Mouse (Mus musculus) heart, embryonic 16.5 days (tissue): ENCODE measurements around the gene Retreg3. TPM values are rescaled to one million over a fixed set of nuclear protein-coding genes. Genes with fewer than 3 reads are reported as not detected.
A peak's percentile ranks its signal among the peaks of the same experiment; 100 is the strongest.

Source experiments
- ATAC-seq: fragments of 200-750 bp; cut with Nextera tagmentation; replicated peaks from 2 replicates; pipeline ENCODE4 v1.8.0; 2017; ENCODE audit warnings: moderate number of reproducible peaks; ENCODE audit not compliant: insufficient read depth, low FRiP score; ENCODE audit errors: extremely low read depth
- H3K27ac ChIP-seq: fragments of 300-500 bp; sonication (generic); 2 replicates; pipeline ENCODE4 v1.5.1; 2014; ENCODE audit warnings: mild to moderate bottlenecking, low read length, control low read depth, moderate library complexity
- H3K27me3 ChIP-seq: fragments of 300-500 bp; sonication (generic); 2 replicates; pipeline ENCODE4 v1.6.1; 2014; ENCODE audit warnings: low read length, mixed read lengths; ENCODE audit not compliant: control insufficient read depth, insufficient read depth
- H3K36me3 ChIP-seq: fragments of 300-500 bp; sonication (generic); 2 replicates; pipeline ENCODE4 v1.6.1; 2014; ENCODE audit not compliant: control insufficient read depth, insufficient read depth
- H3K4me1 ChIP-seq: fragments of 300-500 bp; sonication (generic); 2 replicates; pipeline ENCODE4 v1.6.1; 2014; ENCODE audit warnings: low read length, mixed read lengths; ENCODE audit not compliant: control insufficient read depth, insufficient read depth
- H3K4me2 ChIP-seq: fragments of 300-500 bp; sonication (generic); 2 replicates; pipeline ENCODE4 v1.6.1; 2014; ENCODE audit warnings: low read depth, mild to moderate bottlenecking, control low read depth, low read length
- H3K4me3 ChIP-seq: fragments of 300-500 bp; sonication (generic); 2 replicates; pipeline ENCODE4 v1.5.1; 2014; ENCODE audit warnings: mild to moderate bottlenecking, control low read depth, low read length
- H3K9ac ChIP-seq: fragments of 300-500 bp; sonication (generic); 2 replicates; pipeline ENCODE4 v1.6.1; 2014; ENCODE audit warnings: low read length, control low read depth
- H3K9me3 ChIP-seq: fragments of 300-500 bp; sonication (generic); replicated peaks from 2 replicates; pipeline ENCODE4 v1.6.1; 2016; ENCODE audit warnings: low read length; ENCODE audit not compliant: control insufficient read depth
- WGBS: fragments of 180-500 bp; shearing (Covaris S2); extraction: QIAGEN DNeasy Blood & Tissue Kit; methylation state at CpG from one replicate; pipeline ENCODE4 v1.1.7; 2014; 5-methylcytosine and 5-hydroxymethylcytosine counted together
- polyA plus RNA-seq: library from polyadenylated mRNA; unstranded; fragments of >200 nt; fragmentation: Nextera tagmentation; extraction: Ambion mirVana; gene quantifications from 2 replicates; pipeline ENCODE4 v1.2.1, GENCODE M21; 2015

Gene Retreg3
- polyA plus RNA-seq, 1 experiment from 2014 or later = 14.9 TPM

DNA sequence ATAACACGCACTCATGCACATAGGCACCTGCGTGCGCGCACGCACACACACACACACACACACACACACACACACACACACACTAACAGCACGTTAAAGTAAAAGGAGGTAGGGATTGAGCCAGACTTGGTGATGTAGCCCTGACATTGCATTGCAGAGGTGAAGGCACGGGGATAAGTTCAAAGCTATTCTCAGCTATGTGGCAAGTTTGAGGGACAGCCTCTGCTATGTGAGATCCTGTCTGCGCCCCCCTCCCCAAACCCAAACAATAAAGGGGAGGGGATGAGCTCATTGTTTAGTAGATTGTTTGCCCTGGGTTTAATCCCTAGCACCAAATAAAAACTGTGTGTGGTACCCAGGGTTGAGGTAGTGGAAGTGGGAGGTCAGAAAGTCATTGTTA is 21.4 kb upstream of the Retreg3 start:
- no peak for ATAC-seq

DNA sequence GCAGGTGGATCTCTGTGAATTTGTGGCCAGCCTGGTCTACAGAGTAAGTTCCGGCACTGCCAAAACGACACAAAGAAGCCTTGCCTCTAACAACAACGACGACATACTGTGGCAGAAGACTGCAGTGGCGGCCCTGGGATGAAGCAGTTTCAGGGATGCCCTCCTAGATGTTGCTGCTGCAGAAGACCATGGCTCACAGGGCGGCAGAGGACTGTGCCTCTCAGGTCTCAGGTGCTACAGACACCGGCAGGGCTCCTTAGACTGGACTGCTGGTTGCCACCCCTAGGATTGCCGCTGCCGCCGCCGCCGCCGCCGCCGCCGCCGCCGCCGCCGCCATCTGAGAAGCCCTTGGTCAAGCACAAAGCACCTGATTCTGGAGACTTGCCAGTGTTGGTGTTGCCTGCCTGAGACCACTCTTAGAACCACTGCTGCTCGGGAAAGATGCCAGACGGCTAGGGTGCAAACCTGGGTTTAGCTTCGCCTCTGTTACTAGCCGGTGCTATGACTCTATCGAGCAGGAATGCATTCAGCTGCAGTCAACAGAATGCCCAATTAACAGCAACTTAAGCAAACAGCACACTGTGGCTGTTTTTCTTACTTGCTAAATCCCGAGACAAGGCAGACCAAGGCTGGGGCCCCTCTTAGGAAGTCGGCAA is 20.6 kb upstream of the Retreg3 start:
- peak; percentile 67; the same call in 1 of the 2 replicates for ATAC-seq
- peak overlapping the region; percentile 79 for H3K27ac ChIP-seq
- WGBS = 17% methylated on average over 27 of the region's 27 CpGs
- H3K4me2 ChIP-seq = peak overlapping the region; percentile 67
- peak overlapping the region; percentile 50 for H3K4me3 ChIP-seq
- no peaks in the 10 kb centered on the region for H3K36me3 ChIP-seq
- H3K27me3 ChIP-seq = no peaks in the 10 kb centered on the region
- H3K9ac ChIP-seq = peak overlapping the region; percentile 74
- no peaks in the 10 kb centered on the region for H3K9me3 ChIP-seq
- H3K4me1 ChIP-seq = peaks cover 17% of the 10 kb centered on the region

More for the DNA sequence above, 21.4 kb upstream of the Retreg3 start:
- Histone ChIP-seq H3K36me3 (no peaks in the 10 kb centered on the region), H3K9ac (no peak overlapping the region), H3K27ac (peak overlapping the region; percentile 79), H3K4me3 (no peak overlapping the region), H3K4me2 (no peak overlapping the region), H3K9me3 (no peaks in the 10 kb centered on the region), H3K27me3 (no peaks in the 10 kb centered on the region), H3K4me1 (peaks cover 17% of the 10 kb centered on the region)
- WGBS = 85% methylated on average over 8 of the region's 8 CpGs

GRCm38 (mm10) chr11:101138536-101139181 is 19.0 kb upstream of the Retreg3 start:
- no peak overlapping the region for H3K27ac ChIP-seq
- no peaks in the 10 kb centered on the region for H3K9me3 ChIP-seq
- H3K9ac ChIP-seq = no peak overlapping the region
- H3K4me1 ChIP-seq = peaks cover 20% of the 10 kb centered on the region
- H3K27me3 ChIP-seq = no peaks in the 10 kb centered on the region
- WGBS = 30% methylated on average over 15 of the region's 15 CpGs
- peak overlapping the region; percentile 43; the same call in 1 of the 2 replicates for H3K4me2 ChIP-seq
- H3K4me3 ChIP-seq = peak overlapping the region; percentile 18; the same call in 1 of the 2 replicates
- ATAC-seq = no peak
- H3K36me3 ChIP-seq = no peaks in the 10 kb centered on the region

GRCm38 (mm10) chr11:101137000-101137399 is 17.3 kb upstream of the Retreg3 start:
- H3K4me2 ChIP-seq = no peak overlapping the region
- no peaks in the 10 kb centered on the region for H3K36me3 ChIP-seq
- H3K27me3 ChIP-seq = no peaks in the 10 kb centered on the region
- no peak for ATAC-seq
- H3K4me3 ChIP-seq = no peak overlapping the region
- no peak overlapping the region for H3K9ac ChIP-seq
- H3K27ac ChIP-seq = no peak overlapping the region
- 68% methylated on average over 7 of the region's 7 CpGs for WGBS
- H3K4me1 ChIP-seq = peaks cover 19% of the 10 kb centered on the region
- H3K9me3 ChIP-seq = no peaks in the 10 kb centered on the region

- no peak for ATAC-seq
- Histone ChIP-seq H3K9me3 (peaks cover 2% of the 10 kb centered on the region; the same call in 1 of the 2 replicates), H3K4me1 (peaks cover 22% of the 10 kb centered on the region), H3K9ac (no peak overlapping the region), H3K4me3 (no peak overlapping the region), H3K4me2 (no peak overlapping the region), H3K27me3 (no peaks in the 10 kb centered on the region), H3K27ac (no peak overlapping the region), H3K36me3 (no peaks in the 10 kb centered on the region)
- 56% methylated on average over 13 of the region's 13 CpGs for WGBS
Observed at GRCm38 (mm10) chr11:101134217-101134865, 14.6 kb upstream of the Retreg3 start.

DNA sequence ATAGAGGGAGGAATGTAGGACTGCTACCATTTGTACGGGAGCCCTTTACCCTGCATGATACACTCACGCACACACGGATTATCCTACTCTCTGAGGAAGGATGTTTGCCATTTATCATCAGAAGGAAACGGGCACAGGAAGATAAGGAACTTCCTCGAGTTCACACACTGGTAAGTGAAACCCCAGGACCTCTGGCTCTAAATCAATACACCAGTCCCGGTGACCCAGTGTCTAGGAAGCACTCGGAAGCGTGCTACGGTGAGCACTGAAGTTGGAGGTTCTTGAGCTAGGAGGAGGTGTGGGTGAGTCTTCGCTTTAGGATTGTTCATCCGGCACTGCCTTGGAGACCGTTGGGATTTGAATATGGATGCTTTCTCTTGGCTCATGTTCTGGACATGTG is 13.3 kb upstream of the Retreg3 start:
- WGBS = 55% methylated on average over 12 of the region's 12 CpGs
- H3K4me1 ChIP-seq = peaks cover 20% of the 10 kb centered on the region

DNA sequence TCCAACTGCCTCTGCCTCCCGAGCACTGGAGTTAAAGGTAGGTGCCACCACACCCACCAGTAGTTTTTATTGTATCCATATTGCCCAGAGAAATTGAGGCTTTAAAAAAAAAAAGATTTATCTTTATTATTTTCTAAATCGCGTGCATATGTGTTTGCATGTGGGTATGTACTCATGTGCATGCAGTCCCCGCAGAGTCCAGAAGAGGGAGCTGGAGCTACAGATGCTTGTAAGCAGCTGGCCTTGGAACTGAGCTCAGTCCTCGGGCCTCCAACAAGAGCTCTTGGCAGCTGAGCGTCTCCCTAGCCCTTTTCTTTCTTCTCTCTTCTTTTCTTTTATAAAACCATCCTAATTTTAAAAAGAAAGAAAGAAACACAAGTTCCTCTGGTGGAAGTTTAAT is 12.0 kb upstream of the Retreg3 start:
- Histone ChIP-seq H3K27me3 (no peaks in the 10 kb centered on the region), H3K9me3 (peaks cover 2% of the 10 kb centered on the region; the same call in 1 of the 2 replicates), H3K27ac (no peak overlapping the region), H3K4me2 (no peak overlapping the region), H3K9ac (no peak overlapping the region), H3K36me3 (peaks cover 1% of the 10 kb centered on the region), H3K4me3 (no peak overlapping the region), H3K4me1 (peaks cover 20% of the 10 kb centered on the region)
- WGBS = 93% methylated on average over 6 of the region's 6 CpGs
- no peak for ATAC-seq

More for the DNA sequence above, 13.3 kb upstream of the Retreg3 start:
- Histone ChIP-seq H3K4me3 (no peak overlapping the region), H3K9me3 (peaks cover 2% of the 10 kb centered on the region; the same call in 1 of the 2 replicates), H3K27me3 (no peaks in the 10 kb centered on the region), H3K4me2 (no peak overlapping the region), H3K36me3 (no peaks in the 10 kb centered on the region), H3K9ac (no peak overlapping the region), H3K27ac (no peak overlapping the region)
- no peak for ATAC-seq

DNA sequence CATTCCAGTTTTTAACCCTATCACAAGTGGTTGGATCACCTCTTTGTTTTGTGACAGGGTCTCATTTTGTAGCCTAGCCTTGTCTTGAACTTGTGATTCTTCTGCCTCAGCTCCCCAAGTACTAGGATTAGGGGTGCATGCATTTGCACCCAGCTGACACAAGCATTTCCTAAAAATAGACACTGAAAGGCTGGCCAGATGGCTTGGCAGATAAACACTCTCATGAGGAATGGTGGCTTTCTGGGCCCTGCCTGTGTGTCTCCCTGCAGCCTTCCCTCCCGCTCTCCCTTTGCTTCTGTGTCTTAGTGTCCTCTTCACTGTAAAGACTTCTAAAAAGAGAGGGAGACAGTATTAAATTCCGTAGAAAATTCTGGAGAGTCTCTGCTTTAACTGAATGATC is 11.5 kb upstream of the Retreg3 start:
- ATAC-seq = no peak
- H3K27me3 ChIP-seq = no peaks in the 10 kb centered on the region
- peaks cover 6% of the 10 kb centered on the region for H3K36me3 ChIP-seq
- H3K4me3 ChIP-seq = no peak overlapping the region
- no peak overlapping the region for H3K9ac ChIP-seq
- H3K4me1 ChIP-seq = peaks cover 20% of the 10 kb centered on the region
- H3K27ac ChIP-seq = no peak overlapping the region
- WGBS = 89% methylated on average over 2 of the region's 2 CpGs
- H3K9me3 ChIP-seq = peaks cover 2% of the 10 kb centered on the region; the same call in 1 of the 2 replicates
- no peak overlapping the region for H3K4me2 ChIP-seq
